Mouse (Mus musculus): ENCODE measurements around the gene Gps2. TPM values are rescaled to one million over a fixed set of nuclear protein-coding genes. Genes with fewer than 3 reads are reported as not detected.

Gene Gps2
- polyA plus RNA-seq (2012; rRNA removed) = 236 and 272 TPM in 2 replicates

GRCm38 (mm10) chr11:69913554-69914371, at the start of gene Gps2:
TSS of gene Gps2 (plus strand) at chr11:69913888.
- H3K4me3 ChIP-seq (ENCODE audit: control insufficient read depth, insufficient read depth, low read length) = peak within 1 kb of the TSS; percentile 87
- WGBS = under 1% methylated on average over 61 of the region's 61 CpGs
- peaks cover 35% of the 10 kb centered on the region for H3K36me3 ChIP-seq (ENCODE audit: control insufficient read depth, insufficient read depth, low read length)
- DNase-seq = peak; percentile 89
- H3K27me3 ChIP-seq (ENCODE audit: control insufficient read depth, insufficient read depth, low read length) = no peaks in the 10 kb centered on the region
- TF ChIP-seq POLR2A (IDR thresholded peaks at IDR 0.05; ENCODE audit: control insufficient read depth, extremely low read depth, insufficient read depth, low read length, poor library complexity) (peak; percentile 59), CTCF (IDR thresholded peaks at IDR 0.05; ENCODE audit: borderline replicate concordance, control insufficient read depth, extremely low read depth, insufficient read depth, low read length, poor library complexity) (no peak)
- H3K27ac ChIP-seq (ENCODE audit: control insufficient read depth, insufficient read depth, low read length) = no peak within 1 kb of the TSS
- peaks cover 22% of the 10 kb centered on the region for H3K4me1 ChIP-seq (replicated peaks; ENCODE audit: control insufficient read depth, insufficient read depth, low read length)

GRCm38 (mm10) chr11:69864138-69864860, 49.4 kb upstream of the Gps2 start:
- DNase-seq = no peak
- TF ChIP-seq POLR2A (IDR thresholded peaks at IDR 0.05; ENCODE audit: control insufficient read depth, extremely low read depth, insufficient read depth, low read length, poor library complexity) (no peak), CTCF (IDR thresholded peaks at IDR 0.05; ENCODE audit: borderline replicate concordance, control insufficient read depth, extremely low read depth, insufficient read depth, low read length, poor library complexity) (no peak)
- no peaks in the 10 kb centered on the region for H3K36me3 ChIP-seq (ENCODE audit: control insufficient read depth, insufficient read depth, low read length)
- no peaks in the 10 kb centered on the region for H3K27me3 ChIP-seq (ENCODE audit: control insufficient read depth, insufficient read depth, low read length)
- no peak overlapping the region for H3K4me3 ChIP-seq (ENCODE audit: control insufficient read depth, insufficient read depth, low read length)
- H3K27ac ChIP-seq (ENCODE audit: control insufficient read depth, insufficient read depth, low read length) = no peak overlapping the region
- H3K4me1 ChIP-seq (replicated peaks; ENCODE audit: control insufficient read depth, insufficient read depth, low read length) = no peaks in the 10 kb centered on the region
- 53% methylated on average over 8 of the region's 8 CpGs for WGBS

- H3K27ac ChIP-seq (ENCODE audit: control insufficient read depth, insufficient read depth, low read length) = no peak overlapping the region
- H3K4me3 ChIP-seq (ENCODE audit: control insufficient read depth, insufficient read depth, low read length) = no peak overlapping the region
- TF ChIP-seq CTCF (IDR thresholded peaks at IDR 0.05; ENCODE audit: borderline replicate concordance, control insufficient read depth, extremely low read depth, insufficient read depth, low read length, poor library complexity) = no peak
- TF ChIP-seq POLR2A (IDR thresholded peaks at IDR 0.05; ENCODE audit: control insufficient read depth, extremely low read depth, insufficient read depth, low read length, poor library complexity) = no peak
- no peaks in the 10 kb centered on the region for H3K36me3 ChIP-seq (ENCODE audit: control insufficient read depth, insufficient read depth, low read length)
- no peaks in the 10 kb centered on the region for H3K4me1 ChIP-seq (replicated peaks; ENCODE audit: control insufficient read depth, insufficient read depth, low read length)
- WGBS = 96% methylated on average over 9 of the region's 9 CpGs
- DNase-seq = no peak
- no peaks in the 10 kb centered on the region for H3K27me3 ChIP-seq (ENCODE audit: control insufficient read depth, insufficient read depth, low read length)
Observed at GRCm38 (mm10) chr11:69865561-69865960, 48.1 kb upstream of the Gps2 start.

- H3K27ac ChIP-seq (ENCODE audit: control insufficient read depth, insufficient read depth, low read length) = no peak overlapping the region
- no peaks in the 10 kb centered on the region for H3K36me3 ChIP-seq (ENCODE audit: control insufficient read depth, insufficient read depth, low read length)
- no peaks in the 10 kb centered on the region for H3K4me1 ChIP-seq (replicated peaks; ENCODE audit: control insufficient read depth, insufficient read depth, low read length)
- TF ChIP-seq POLR2A (IDR thresholded peaks at IDR 0.05; ENCODE audit: control insufficient read depth, extremely low read depth, insufficient read depth, low read length, poor library complexity) = no peak
- WGBS = 90% methylated on average over 9 of the region's 9 CpGs
- H3K27me3 ChIP-seq (ENCODE audit: control insufficient read depth, insufficient read depth, low read length) = no peaks in the 10 kb centered on the region
- DNase-seq = no peak
- no peak overlapping the region for H3K4me3 ChIP-seq (ENCODE audit: control insufficient read depth, insufficient read depth, low read length)
Observed at GRCm38 (mm10) chr11:69867335-69867734, 46.4 kb upstream of the Gps2 start.

- no peaks in the 10 kb centered on the region for H3K36me3 ChIP-seq (ENCODE audit: control insufficient read depth, insufficient read depth, low read length)
- no peaks in the 10 kb centered on the region for H3K4me1 ChIP-seq (replicated peaks; ENCODE audit: control insufficient read depth, insufficient read depth, low read length)
- no peak overlapping the region for H3K4me3 ChIP-seq (ENCODE audit: control insufficient read depth, insufficient read depth, low read length)
- DNase-seq = no peak
- 99% methylated on average over 2 of the region's 2 CpGs for WGBS
- no peaks in the 10 kb centered on the region for H3K27me3 ChIP-seq (ENCODE audit: control insufficient read depth, insufficient read depth, low read length)
- no peak overlapping the region for H3K27ac ChIP-seq (ENCODE audit: control insufficient read depth, insufficient read depth, low read length)
- TF ChIP-seq CTCF (IDR thresholded peaks at IDR 0.05; ENCODE audit: borderline replicate concordance, control insufficient read depth, extremely low read depth, insufficient read depth, low read length, poor library complexity) (no peak), POLR2A (IDR thresholded peaks at IDR 0.05; ENCODE audit: control insufficient read depth, extremely low read depth, insufficient read depth, low read length, poor library complexity) (no peak)
Observed at GRCm38 (mm10) chr11:69870289-69871069, 43.2 kb upstream of the Gps2 start.

- Histone ChIP-seq H3K27me3 (ENCODE audit: control insufficient read depth, insufficient read depth, low read length) (no peaks in the 10 kb centered on the region), H3K27ac (ENCODE audit: control insufficient read depth, insufficient read depth, low read length) (no peak overlapping the region), H3K4me3 (ENCODE audit: control insufficient read depth, insufficient read depth, low read length) (no peak overlapping the region), H3K36me3 (ENCODE audit: control insufficient read depth, insufficient read depth, low read length) (no peaks in the 10 kb centered on the region), H3K4me1 (replicated peaks; ENCODE audit: control insufficient read depth, insufficient read depth, low read length) (no peaks in the 10 kb centered on the region)
- 86% methylated on average over 7 of the region's 7 CpGs for WGBS
- DNase-seq = no peak
- no peak for TF ChIP-seq CTCF (IDR thresholded peaks at IDR 0.05; ENCODE audit: borderline replicate concordance, control insufficient read depth, extremely low read depth, insufficient read depth, low read length, poor library complexity)
- no peak for TF ChIP-seq POLR2A (IDR thresholded peaks at IDR 0.05; ENCODE audit: control insufficient read depth, extremely low read depth, insufficient read depth, low read length, poor library complexity)
Observed at GRCm38 (mm10) chr11:69871822-69872221, 41.9 kb upstream of the Gps2 start.

Data from thymus, adult 2 months (tissue).